Mouse (Mus musculus) layer of hippocampus, adult 11-12 months (tissue): Measurements from ENCODE around the gene Dnajc25.

ENCODE experiments used
- DNase-seq: peaks from one replicate; pipeline ENCODE4 v3.0.0; 2022; ENCODE audit warnings: low spot score

The Dnajc25 gene

DNA sequence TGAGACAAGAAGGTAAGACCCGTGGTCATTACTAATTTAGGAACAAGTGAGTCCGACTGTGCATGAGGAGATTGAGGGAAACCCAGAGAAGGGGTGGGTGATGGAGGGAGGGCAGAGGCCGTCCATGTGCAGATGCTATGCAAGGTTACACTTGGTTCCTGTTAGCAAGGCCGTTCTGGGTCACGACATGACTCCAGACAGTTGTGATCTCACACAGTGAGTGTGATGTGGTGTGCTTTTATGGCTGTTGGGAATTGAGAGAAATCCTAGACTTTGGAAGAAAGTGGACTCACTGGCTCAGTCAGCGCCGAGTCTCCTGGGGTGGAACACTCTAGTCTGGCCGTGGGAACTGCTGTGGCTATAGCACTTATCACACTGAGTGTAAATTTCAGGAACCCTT lies 11.3 kb downstream of the Dnajc25 start:
- no peak for DNase-seq

DNA sequence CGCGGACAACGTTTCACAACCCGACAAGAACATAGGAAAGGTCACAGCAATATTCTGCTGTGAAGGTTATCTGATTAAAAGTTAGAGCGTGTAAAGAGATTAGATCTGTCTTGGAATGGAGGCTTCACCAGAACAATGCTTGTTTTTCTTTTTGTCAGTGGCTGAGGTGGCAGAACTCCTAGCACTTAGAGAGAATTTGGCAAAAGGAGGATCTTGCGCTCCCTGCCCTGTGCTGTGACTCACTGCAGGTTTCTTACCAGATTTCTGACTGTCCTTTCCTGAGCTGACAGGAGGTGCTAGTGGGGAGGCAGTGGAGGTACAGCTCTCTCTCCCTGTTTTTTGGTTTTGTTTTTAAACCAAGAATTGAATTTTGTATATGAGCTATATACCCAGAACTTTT lies 12.2 kb downstream of the Dnajc25 start:
- no peak for DNase-seq

DNA sequence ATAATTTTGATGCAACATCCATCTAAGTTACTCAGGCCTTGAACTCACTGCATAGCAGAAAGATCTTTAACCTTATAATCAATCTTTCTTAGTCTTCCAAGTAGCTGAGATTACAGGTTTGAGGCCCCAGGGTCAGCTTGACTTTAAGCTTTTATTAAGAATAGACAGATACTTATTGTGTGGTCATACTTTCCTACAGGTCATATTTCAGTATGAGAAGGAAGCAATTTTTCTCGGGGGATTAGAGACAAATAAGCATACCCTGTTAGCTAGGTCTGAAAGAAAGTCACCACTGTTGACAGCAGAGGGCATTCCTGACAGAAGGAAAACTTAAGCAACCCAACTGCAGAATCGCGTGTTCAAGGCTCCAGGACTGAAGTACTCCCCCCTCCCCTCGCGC lies 13.1 kb downstream of the Dnajc25 start:
- DNase-seq: no peak

DNA sequence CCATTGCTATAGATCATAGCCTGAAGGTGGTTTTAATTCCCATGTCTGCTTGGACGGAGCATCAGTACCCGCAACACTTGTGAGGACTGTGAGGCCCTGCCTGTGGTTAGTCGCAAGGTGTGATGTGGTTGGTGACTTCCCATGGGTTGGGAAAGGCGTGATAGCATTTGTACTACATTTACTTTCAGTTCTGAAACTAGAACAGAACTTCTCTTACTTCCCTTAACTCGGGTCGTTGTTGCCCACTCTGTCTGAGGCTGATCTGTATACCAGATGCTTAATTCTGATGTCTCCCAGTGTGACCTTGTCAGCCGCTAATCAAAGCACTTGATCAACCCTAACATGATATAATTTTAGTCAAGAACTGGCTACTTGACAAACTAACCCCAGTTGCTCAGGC lies 14.3 kb downstream of the Dnajc25 start:
- DNase-seq: no peak

DNA sequence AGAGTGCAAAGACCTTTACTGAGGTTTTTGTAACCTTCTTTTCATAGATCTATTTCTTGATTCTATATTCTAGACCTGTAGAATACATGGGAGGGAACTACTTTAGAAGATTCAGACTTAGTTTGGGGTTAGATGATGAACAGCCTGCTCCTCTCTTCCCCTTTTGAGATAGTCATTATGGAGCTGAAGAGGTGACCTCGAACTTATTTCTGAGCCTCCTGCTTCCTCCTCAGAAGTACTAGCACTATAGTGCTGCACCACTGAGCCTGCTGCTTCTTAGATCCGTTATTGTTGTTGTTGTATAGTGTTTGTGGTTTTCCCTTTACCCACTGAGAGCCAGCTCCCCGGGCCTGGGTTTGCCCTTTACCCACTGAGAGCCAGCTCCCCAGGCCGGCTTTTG lies 14.8 kb downstream of the Dnajc25 start:
- DNase-seq: no peak

DNA sequence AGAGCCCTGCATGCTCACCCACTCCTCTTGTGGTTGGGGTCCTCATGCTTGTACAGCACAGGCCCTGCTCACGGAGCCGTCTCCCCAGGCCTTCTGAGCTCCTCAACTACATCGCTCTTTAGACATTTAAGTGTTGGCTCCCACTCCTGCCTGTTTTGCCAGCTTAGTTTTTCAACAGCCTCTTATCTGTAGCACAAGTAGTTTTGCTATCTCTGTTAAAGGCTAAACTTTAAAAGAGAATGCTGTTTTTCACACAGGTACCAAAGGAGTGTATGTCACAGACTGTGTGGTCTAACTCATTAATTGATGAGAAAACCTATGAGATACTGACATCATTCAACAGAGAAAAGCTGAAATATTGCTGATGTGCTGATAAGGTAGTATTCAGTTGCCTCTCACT lies 16.6 kb downstream of the Dnajc25 start:
- DNase-seq: no peak

DNA sequence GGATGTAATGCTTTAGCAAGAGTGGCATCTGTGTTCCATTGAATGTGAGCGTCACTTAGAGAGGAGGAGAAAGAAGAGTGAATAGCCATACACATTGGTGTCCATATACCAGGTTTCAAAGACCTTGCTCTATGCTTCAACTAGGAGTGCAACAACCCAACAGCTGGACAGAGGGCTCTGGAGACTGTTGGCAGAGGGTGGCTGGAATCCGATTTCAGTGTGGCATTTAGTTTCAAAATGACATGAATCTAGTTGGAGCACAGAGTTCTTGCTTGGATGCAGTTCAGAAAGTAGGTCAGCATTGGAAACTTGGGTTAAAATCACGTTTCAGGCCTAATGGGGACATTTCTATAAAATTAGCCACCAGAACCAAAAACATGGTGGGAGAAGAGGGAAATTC lies 20.3 kb downstream of the Dnajc25 start:
- no peak for DNase-seq

DNA sequence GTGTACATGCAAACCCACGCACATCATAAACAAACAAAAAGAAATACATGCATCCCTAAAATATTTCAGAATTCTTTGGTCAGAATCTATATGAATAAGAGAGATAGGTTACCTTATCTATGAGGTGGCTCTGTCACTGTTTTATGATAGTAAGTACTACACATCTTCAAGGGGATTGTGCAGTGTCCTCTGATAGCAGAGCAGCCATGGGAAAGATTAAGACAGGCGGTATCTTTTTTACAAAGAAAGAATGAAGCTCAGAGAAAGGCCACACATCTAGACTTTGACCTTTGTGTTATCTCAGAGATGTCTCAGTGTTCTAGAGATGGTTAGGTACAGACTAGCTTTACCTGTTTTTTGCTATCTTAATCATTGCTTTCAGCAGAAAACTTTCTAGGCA lies 22.1 kb downstream of the Dnajc25 start:
- DNase-seq: no peak

DNA sequence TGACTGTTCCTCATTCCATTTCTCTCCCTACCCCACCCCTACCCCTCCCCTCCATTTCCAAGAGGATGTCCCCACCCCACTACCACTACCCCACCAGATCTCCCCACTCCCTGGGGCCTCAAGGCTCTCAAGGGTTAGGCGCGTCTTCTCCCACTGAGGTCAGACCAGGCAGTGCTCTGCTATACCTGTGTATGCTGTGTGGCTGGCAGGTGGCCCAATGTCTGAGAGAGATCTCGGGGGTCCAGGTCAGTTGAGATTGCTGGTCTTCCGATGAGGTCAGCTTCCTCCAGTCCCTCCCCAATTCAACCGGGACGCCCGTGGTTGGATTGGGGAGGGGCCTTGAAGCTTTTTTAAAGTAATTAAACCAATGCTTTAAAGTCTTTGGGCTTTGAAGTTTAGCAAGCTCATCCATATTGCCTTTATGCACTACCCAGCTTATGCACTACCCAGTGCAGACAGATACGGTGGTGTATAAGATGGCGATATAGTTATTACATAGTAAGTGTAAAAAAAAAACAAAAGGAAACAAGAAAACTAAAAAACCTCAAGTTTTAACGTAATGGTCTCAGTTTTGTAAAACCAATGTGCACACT lies 39.6 kb downstream of the Dnajc25 start:
- no peak for DNase-seq

DNA sequence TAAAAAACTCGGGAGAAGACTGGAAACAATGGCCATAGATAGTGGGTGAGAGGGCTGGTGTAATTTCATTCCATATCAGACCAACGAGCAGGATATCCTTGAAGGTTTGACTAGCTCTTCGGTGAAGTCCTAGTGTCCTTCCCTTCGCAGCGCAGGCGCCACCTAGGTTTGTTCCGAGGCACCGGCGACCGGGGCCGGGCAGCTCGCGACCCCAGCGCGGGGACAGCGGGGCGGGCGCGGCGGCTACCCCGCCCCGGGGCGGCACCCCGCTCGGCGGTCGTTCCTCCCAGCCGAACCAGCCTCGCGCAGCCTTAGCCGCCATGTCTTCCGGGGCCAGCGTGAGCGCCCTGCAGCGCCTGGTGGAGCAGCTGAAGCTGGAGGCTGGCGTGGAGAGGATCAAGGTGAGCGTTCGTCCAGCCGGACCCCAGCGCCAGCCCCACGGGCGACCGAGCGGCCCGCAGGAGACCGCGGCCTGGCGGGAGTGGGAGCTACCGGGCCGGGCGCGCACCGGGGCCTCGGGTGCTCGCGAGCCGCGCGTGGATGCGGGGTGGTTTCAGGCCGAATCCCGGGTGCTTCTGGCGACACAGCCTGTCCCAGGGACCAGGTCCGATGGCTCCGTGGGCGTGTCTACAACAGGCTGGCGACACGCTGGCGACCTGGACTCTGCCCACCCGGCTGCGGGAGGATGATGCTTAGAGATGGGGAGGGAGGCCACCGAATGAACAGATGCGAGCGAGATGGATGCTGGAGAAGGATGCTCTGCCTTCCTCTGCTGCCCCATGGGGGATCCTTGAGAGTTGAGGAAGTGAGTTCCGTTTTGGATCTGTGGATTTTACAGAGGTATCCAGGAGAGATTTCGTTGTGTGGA lies 40.3 kb downstream of the Dnajc25 start, which contains the start of gene Gng10:
Gene Gng10, plus strand, starts transcription at position 171 of the 868 bp plus-strand sequence.
- DNase-seq: peak; percentile 63

DNA sequence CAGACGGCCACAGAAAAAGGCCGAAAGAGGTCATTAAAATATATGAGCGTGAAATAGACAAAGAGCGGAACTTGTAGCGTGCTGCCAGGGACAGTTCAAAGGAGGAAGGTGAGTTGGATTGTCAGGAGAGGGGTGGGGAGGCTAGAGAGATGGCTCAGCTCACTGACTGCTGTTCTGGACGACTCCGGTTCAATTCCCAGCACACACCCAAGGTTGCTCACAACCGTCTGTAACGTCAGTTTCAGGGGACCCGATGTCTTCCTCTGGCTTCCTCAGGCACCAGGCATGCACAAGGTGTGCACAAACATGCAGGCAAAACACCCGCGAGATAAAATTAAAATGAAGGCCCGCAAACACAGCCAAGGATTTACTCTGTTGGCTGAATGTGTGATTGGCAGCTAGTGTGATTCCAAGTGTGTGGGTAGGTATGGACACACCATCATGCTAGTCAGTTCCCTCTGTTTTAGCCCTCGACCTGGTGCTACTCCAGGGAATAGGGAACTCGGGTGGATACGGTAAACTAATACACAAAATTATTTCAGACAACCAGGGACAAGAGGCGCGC lies 41.0 kb downstream of the Dnajc25 start:
- no peak for DNase-seq

DNA sequence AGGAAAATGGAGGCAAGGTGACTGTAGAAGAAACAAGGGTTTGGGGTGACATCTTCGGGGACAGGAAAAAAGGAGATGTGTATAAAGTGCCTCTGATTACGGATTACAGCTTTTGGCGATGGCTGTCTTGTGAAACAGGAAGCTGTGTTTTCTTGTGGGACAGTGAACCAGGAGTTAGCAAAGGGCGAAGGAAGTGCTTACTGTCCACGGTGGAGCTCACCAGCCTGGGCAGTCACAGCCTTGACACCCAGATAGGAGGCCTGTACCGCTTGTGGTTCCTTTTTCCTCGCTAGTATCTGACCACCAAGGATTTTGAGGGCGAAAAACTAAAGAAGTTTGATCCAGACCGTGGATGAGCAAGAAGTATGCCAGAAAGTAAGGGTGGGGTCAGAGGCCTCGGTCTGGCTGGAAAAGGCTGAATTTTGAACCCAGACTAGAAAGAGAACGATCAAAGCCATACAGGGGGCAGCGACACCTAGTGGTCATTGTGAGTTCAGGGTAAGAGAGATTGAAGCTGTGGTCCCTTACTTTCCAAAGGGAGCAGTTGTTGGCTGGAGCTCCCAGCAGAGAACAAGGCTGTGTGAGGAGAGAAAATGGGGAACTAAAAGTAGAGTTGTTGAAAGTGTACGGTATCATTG lies 41.7 kb downstream of the Dnajc25 start:
- peak; percentile 71 for DNase-seq

DNA sequence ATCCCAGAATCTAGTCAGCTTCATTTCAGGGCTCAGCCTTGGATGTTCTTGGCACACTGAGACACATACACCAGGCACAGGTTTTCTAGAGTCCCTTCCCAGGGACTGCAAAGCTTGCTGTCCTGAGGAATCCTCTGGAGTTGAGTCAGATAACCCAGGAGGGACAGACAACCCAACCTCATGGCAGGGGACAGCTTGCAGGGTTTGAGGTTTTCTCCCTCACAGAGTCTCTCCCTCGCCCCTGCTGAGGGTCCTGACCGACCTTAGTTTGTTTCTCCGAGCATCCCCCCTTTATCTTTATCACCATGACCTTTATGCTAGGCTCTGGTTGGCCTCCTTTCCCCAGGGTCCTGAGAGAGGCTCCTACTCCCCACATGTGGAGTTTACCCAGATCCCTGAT lies 42.7 kb downstream of the Dnajc25 start:
- no peak for DNase-seq

DNA sequence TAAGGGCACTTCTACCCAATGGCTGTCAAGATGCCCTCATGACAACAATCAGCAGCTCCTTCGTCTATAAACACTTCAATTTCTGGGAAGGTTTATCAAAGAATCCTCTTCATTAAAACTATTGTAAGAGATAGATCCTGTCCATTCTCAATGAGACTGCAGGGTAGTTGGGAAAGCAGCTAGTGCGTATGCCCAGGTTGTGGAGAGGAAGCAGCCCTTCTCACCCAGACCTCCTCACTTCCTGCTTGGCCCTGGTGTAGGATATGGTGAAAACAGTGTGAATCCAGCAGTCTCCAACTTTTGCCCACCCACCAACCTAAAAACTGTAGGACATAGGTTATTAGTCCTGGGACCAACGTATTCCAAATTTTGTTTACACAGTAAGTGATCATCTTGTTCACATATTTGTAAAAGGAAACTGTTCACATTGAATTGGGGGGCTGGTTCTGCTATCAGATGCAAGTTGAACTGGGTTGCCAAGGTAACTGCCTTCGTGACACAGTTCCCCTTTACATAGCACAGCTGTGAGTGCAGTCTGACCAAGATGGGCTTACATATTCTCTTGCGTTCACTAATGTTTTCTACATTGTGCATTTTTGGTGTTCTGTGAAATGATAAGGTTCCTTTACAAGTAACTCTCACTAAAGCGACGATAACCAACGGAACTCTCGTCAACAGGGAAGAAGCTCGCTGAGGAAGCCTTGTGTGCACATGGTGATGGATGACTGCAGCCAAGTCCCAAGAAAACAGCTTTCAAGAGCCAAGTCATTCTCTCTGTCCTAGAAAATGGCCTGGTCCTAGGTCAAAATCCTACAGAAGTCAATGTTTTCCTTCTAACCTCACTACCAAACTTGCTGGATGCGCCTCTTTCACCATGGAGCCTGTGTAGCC lies 45.8 kb downstream of the Dnajc25 start:
- DNase-seq: no peak

DNA sequence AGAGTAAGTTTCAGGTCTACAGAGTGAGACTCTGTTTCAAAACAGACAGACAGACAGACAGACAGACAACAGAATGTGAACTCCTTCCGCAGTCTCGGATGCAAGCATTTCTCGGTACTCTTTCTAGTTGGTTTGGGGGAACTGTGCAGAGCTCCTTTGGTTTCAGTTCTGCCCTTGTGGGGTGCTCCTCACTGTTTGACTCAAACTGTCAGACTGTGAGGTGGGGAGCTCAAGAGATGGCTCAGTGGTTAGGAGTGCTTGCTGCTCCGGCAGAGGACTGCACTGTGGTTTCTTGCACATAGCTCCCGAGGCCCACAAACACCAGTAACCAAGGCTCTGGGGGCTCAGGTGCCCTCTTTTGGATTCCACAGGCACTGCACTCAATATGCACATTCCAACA lies 48.2 kb downstream of the Dnajc25 start:
- DNase-seq: peak; percentile 27

DNA sequence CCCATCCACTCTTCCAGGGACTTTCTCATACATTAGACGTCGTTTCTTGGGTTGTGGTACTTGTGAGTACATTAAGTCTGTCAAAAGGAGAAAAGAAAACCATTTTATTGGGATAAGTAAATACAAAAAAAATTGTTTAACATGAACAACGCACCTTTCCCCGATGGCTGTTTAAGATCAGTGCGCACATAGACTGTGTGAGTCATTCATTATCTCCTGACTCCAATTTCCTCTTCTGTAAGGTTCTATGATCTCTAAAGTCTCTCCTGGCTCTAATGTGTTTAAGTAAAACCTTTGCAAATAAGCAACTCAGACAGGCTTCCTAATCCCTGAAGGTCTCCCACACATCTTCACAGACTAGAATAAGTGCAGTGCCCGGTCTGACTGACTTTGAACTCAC lies 49.0 kb downstream of the Dnajc25 start:
- DNase-seq: no peak

DNA sequence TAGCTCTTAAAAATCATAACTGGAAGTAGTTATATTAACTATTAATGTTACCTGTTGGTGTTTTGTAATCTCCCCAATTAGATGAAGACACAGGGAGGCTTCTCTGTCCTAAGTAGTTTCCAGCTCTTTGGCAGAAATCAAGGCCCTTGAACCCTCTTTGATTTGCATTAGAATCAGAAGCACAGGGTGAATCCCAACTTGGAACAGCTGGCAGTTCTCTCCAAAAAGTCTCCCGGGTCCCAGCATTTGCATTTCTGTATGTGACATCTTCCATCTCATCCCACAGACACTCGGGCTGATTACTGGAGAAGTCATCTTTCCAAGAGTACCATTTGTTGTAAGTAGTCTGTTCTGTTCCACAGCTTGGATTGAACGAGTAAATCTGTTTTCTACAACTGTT lies 52.4 kb downstream of the Dnajc25 start:
- no peak for DNase-seq

DNA sequence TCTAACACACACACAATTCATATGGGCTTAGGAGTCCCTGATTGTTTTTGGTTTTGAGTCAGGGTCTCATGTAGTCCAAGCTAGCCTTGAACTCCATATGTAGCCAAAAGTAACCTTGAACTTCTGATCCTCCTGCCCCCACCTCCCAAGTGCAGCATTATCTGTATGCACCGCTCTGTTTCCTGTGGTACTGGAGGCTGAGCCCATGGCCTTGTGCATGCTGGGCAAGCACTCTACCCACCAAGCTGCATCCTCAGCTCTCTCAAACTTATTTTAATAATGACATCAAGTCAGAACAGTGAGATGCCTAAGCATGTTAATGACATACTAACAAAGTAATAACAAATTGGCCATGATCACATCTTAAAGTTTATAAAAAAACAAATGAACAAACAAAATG lies 56.2 kb downstream of the Dnajc25 start:
- no peak for DNase-seq

DNA sequence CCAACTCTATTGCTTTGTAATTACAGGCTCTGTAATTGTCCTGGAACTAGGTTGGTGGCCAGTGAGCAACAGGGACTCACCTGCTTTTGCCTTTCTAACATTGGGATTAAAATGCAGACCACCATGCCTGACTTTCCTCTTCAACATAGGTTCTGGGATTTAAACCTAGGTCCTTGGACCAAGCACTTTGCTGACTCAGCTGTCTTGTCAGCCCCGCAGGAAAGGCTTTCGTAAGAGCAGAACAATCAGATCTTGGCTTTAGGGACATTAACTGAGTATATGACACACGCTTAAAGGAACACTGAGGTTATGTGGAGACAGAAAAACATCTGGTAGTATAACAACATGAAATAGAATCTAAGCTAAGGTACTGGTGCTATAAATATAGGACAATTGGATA lies 63.1 kb downstream of the Dnajc25 start:
- no peak for DNase-seq

DNA sequence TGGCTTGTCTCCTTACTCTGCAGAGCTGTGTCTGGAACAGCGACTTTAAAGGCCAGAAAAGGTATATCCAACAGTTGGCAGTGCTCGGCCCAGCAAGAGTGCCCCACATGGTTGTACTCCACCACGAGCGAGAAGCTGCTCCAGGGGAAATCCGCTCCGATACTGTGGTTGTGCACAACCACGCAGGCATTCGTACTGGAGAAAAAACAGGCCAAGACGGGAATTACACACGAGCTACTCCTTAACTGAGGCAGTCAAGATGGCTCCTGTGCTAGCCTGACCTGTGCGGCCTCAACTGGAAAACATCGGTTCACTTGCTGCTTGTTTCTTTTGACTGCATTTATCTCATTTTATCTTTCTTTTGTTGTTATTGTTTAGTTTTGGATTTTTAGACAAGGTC lies 67.7 kb downstream of the Dnajc25 start:
- no peak for DNase-seq

DNA sequence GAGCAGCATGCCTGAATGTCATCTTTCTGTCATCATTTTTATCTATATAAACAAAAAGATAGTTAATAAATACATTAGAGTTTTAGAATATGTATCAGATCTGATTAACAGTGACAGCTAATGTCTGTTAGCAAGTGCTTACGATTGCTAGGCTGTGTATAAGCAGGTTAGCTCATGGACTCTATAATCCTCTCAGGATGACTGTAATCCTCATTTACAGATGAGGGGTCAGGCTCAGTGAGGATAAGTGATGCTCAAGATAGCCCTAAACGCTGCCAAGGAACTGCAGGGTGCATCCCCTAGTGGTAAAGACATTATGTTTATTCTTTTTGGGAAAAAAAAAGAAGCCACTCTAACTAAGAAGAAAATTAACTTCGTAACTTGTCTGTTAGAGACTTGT lies 74.4 kb downstream of the Dnajc25 start:
- no peak for DNase-seq
